Mouse (Mus musculus) right cerebral cortex, postnatal 10 days (tissue): ENCODE results near the gene Trpc4ap.

ENCODE experiments used
- DNase-seq, 2 experiments: peaks; one replicate each; pipeline ENCODE4 v3.0.0; 2021; ENCODE audit warnings: low spot score in 2 of 2

The Trpc4ap gene

GRCm38 (mm10) chr2:155641540-155642472, 50.4 kb downstream of the Trpc4ap start:
- DNase-seq, result no peak

- peak; percentile 75 to 80 for DNase-seq
These were observed 51.5 kb downstream of the Trpc4ap start for GRCm38 (mm10) chr2:155640656-155641055.

- no peak for DNase-seq
These were observed 54.8 kb downstream of the Trpc4ap start for GRCm38 (mm10) chr2:155637411-155637810.

DNA sequence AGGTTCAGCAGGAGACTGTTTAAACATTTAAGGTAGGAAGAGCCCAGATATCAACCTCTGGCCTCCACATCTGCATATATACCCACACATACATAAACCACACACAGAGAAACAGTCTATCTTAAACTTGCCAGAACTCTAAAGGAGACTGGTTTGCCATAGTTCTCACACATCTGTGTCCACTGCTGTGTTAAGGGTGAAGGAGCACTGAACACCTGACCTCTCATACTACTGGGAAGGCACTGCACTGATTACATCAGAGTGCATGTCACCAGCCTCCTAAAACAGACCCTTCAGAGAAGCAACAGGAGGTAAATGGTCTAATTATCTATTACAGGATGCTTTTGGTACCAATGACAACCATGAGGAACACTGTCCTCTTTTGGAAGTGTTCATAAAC, 55.3 kb downstream of the Trpc4ap start:
- no peak for DNase-seq

DNA sequence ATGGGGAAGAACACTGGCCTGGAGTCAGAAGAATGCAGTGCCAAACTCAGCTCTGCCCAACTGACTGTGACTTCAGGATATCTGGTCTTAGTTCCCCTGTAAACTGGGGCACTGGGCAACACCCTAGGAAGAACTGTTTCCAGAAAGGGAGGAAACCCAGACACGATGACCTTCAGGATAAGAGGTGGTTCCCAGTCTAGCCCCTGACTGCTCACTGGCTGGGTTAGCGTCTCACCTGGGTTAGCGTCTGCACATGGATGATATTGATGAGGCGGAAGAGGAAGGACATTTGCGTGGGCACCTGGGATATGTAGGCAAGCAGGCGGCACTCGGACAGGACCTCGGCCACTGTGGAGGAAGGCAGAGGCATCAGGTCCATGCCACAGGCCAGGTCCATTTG, 56.2 kb downstream of the Trpc4ap start:
- DNase-seq, result no peak

DNA sequence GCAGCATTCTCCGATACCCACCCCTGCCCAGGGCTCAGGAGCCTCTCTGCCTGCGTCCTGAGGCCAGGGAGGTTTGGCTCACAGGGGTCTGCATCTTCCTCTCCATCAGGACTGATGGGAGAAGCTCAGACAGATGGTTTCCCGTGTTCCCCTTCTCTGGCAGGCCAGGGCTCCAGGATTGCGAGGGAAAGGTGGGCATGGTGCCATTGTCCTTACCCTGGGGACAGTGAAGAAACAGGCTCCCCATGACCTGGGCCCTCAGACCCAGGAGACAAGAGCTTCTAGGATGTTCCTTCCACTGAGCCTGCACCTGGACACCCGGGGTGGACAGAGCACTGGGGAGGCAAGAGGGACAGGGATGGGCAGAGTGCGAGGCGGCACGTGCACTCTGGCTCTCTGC, 57.6 kb downstream of the Trpc4ap start:
- no peak for DNase-seq

- DNase-seq, result no peak
These were observed 58.5 kb downstream of the Trpc4ap start for GRCm38 (mm10) chr2:155633731-155634130.

- no peak for DNase-seq
These were observed 59.1 kb downstream of the Trpc4ap start for GRCm38 (mm10) chr2:155633121-155633520.

DNA sequence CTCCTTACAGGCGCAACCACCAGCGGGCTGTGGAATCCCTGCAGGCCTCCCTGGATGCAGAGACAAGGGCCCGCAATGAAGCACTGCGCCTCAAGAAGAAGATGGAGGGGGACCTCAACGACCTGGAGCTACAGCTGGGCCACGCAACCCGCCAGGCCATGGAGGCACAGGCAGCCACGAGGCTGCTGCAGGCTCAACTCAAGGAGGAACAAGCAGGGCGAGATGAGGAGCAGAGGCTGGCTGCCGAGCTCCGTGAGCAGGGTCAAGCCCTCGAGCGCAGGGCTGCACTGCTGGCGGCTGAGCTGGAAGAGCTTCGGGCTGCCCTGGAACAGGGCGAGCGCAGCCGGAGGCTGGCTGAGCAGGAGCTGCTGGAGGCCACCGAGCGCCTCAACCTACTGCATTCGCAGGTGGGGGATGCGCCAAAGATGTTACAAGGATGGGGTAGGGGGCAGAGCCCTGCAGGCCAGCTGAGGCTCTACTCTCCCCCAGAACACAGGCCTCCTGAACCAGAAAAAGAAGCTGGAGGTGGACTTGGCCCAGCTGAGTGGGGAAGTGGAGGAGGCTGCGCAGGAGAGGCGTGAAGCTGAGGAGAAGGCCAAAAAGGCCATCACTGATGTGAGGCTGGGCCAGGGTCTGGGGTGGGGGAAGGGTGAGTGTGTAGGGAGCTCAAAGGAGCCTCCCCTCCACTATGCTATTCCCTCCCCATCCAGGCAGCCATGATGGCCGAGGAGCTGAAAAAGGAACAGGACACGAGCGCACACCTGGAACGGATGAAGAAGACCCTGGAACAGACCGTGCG, 59.8 kb downstream of the Trpc4ap start:
- no peak for DNase-seq

- no peak for DNase-seq
These were observed 61.4 kb downstream of the Trpc4ap start for GRCm38 (mm10) chr2:155630590-155631416.

GRCm38 (mm10) chr2:155630153-155630552, 62.0 kb downstream of the Trpc4ap start:
- no peak for DNase-seq

GRCm38 (mm10) chr2:155629231-155629661, 62.9 kb downstream of the Trpc4ap start:
- DNase-seq, result peak; percentile 79

- no peak for DNase-seq
These were observed 63.7 kb downstream of the Trpc4ap start for GRCm38 (mm10) chr2:155628519-155628918.

DNA sequence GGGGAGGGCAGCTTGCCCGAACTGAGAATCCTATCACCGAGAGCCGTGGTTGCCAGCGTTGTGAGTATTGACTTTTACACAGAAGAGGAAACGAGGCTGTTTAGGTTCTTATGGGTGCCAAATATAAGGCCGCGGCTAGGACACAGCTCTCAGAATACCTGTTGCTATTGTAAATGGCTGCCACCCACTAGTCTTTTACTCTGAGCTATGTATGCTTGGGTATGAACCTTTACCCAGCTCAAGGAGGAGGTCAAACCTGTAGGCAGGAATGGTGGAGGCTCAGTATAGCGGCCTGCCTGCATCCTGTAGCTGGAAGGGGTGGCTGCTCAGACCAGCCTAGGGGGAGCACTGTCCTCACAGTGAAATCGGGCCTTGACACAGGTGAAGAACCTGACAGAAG, 64.1 kb downstream of the Trpc4ap start:
- no peak for DNase-seq

GRCm38 (mm10) chr2:155627030-155627738, 65.0 kb downstream of the Trpc4ap start:
- DNase-seq, result peak; percentile 79 to 85

DNA sequence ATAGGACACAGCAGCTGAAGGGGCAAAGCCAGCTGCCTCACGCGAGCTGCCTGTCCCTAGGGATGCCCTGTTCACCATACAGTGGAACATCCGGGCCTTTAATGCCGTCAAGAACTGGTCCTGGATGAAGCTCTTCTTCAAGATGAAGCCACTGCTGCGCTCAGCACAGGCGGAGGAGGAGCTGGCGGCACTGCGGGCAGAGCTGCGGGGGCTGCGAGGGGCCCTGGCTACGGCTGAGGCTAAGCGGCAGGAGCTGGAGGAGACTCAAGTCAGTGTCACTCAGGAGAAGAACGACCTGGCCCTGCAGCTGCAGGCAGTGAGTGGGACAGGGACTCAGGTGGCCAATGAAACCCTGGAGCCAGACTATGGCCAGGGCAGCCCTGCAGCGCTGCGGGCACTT, 65.9 kb downstream of the Trpc4ap start:
- no peak for DNase-seq

GRCm38 (mm10) chr2:155624730-155625129, 67.5 kb downstream of the Trpc4ap start:
- no peak for DNase-seq

GRCm38 (mm10) chr2:155623996-155624395, 68.2 kb downstream of the Trpc4ap start:
- DNase-seq, result no peak

DNA sequence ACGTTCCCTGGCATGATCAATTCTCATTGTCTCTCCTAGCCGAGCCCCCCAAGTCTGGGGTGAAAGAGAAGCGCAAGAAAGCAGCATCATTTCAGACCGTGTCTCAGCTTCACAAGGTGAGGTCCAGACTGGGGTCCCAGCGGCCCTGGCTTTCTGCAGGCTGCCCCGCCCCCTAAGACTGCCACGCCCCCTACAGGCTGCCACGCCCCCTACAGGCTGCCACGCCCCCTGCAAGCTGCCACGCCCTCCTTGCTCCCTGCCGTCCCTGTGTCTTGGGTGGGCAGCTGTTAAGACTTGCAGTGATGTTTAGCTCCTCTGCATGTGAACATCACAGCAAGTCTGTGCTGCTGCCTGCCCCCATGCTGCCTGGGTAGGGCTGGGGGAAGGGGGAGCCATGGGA, 69.6 kb downstream of the Trpc4ap start:
- no peak for DNase-seq

GRCm38 (mm10) chr2:155619817-155620216, 72.4 kb downstream of the Trpc4ap start:
- DNase-seq, result peak; percentile 77 to 89

DNA sequence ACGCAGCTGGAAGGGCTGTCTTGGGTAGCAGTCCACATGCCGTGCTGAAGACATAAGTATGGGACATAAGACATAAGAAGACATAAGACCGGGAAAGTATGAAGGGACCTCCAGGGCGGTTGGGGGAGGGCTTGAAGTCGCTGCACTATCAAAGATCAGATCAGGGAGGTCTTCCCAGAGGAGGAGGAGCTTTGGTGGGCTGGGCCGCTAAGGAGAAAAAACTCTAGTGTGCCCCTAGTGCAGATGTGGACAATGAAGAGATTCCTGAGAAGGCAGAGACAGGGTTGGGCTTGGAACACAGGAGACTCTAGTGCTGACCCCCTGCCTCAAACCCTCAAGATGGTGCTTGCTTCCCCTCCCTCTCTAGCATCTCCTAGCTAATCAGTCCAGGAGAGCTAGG, 75.2 kb downstream of the Trpc4ap start:
- DNase-seq, result no peak
